Mouse (Mus musculus) erythroblast, embryonic 14.5 days (primary cell): ENCODE results near the gene Slamf1. TPM values are rescaled to one million over a fixed set of nuclear protein-coding genes. Genes with fewer than 3 reads are reported as not detected.
A peak's percentile ranks its signal among the peaks of the same experiment; 100 is the strongest.

Experiments
- H3K27me3 ChIP-seq: 2 replicates; pipeline ENCODE4 v1.6.1; 2012; ENCODE audit warnings: inconsistent platforms; ENCODE audit not compliant: control insufficient read depth
- H3K36me3 ChIP-seq: 2 replicates; pipeline ENCODE4 v1.6.1; 2012; ENCODE audit warnings: mild to moderate bottlenecking, inconsistent platforms; ENCODE audit not compliant: control insufficient read depth
- H3K4me1 ChIP-seq: 2 replicates; pipeline ENCODE4 v1.6.1; 2012; ENCODE audit warnings: inconsistent platforms; ENCODE audit not compliant: control insufficient read depth
- H3K4me3 ChIP-seq: replicated peaks from 2 replicates; pipeline ENCODE3; 2012; ENCODE audit warnings: moderate library complexity, mild to moderate bottlenecking, inconsistent platforms
- H3K9me3 ChIP-seq: 2 replicates; pipeline ENCODE4 v1.6.1; 2012; ENCODE audit warnings: low read length, inconsistent platforms, mixed read lengths; ENCODE audit not compliant: control insufficient read depth
- GATA1 ChIP-seq: IDR thresholded peaks from 2 replicates; pipeline ENCODE4 v1.6.1; 2012; ENCODE audit warnings: low read length, inconsistent platforms, mixed read lengths
- TAL1 ChIP-seq: IDR thresholded peaks from 3 replicates; pipeline ENCODE4 v1.6.1; 2012; ENCODE audit warnings: low read length, inconsistent platforms, mixed read lengths
- polyA plus RNA-seq: library from polyadenylated mRNA; stranded (reverse); fragments of >175 nt; gene quantifications from 2 replicates; pipeline ENCODE4 v1.2.3, GENCODE M21; 2012

Gene Slamf1
- polyA plus RNA-seq, 1 experiment = 0.01 TPM

DNA sequence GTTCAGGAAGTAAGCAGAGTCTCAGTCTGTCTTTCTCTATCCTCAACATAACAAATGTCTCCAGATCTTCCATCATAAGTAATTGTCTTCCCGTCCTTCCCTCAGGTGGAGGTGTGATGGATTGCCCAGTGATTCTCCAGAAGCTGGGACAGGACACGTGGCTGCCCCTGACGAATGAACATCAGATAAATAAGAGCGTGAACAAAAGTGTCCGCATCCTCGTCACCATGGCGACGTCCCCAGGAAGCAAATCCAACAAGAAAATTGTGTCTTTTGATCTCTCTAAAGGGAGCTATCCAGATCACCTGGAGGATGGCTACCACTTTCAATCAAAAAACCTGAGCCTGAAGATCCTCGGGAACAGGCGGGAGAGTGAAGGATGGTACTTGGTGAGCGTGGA is 7.8 kb downstream of the Slamf1 start:
- peaks cover 4% of the 10 kb centered on the region for H3K4me1 ChIP-seq

DNA sequence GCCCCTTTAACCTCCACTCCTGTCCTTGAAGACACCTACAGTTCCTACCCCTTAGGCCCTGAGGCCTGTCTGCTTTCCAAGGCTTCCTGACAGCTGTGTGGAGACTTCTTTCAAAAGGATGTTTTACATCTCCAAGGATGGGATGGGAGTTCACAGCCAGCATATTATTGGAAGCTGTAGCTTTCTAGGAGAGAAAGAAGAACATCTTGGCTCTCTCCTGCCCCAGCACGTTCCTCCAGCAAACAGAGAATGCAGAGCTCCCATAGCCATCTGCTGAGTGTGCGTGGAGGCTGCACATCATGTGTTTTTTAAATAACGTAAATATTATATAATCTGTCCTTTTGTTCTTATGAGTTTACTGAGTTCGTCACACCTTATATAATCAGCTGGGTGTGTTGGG is 8.9 kb downstream of the Slamf1 start:
- Histone ChIP-seq H3K36me3 (no peaks in the 10 kb centered on the region), H3K9me3 (no peaks in the 10 kb centered on the region), H3K4me3 (no peak overlapping the region), H3K4me1 (peaks cover 6% of the 10 kb centered on the region), H3K27me3 (no peaks in the 10 kb centered on the region)
- TF ChIP-seq GATA1 (no peak), TAL1 (no peak)

More for the DNA sequence above, 7.8 kb downstream of the Slamf1 start:
- Histone ChIP-seq H3K9me3 (no peaks in the 10 kb centered on the region), H3K27me3 (no peaks in the 10 kb centered on the region), H3K4me3 (no peak overlapping the region), H3K36me3 (no peaks in the 10 kb centered on the region)
- TF ChIP-seq GATA1 = no peak
- no peak for TF ChIP-seq TAL1

DNA sequence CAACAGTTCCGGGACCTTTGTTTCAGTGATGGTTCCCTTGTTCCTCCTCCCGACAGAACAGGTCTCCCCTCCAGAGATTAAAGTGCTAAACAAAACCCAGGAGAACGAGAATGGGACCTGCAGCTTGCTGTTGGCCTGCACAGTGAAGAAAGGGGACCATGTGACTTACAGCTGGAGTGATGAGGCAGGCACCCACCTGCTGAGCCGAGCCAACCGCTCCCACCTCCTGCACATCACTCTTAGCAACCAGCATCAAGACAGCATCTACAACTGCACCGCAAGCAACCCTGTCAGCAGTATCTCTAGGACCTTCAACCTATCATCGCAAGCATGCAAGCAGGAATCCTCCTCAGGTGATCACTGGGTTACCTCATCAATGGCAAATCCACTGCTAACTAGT is 10.1 kb downstream of the Slamf1 start:
- H3K4me3 ChIP-seq = no peak overlapping the region
- H3K4me1 ChIP-seq = peaks cover 14% of the 10 kb centered on the region
- no peaks in the 10 kb centered on the region for H3K36me3 ChIP-seq
- H3K9me3 ChIP-seq = no peaks in the 10 kb centered on the region
- TF ChIP-seq GATA1 (no peak), TAL1 (no peak)
- H3K27me3 ChIP-seq = no peaks in the 10 kb centered on the region

DNA sequence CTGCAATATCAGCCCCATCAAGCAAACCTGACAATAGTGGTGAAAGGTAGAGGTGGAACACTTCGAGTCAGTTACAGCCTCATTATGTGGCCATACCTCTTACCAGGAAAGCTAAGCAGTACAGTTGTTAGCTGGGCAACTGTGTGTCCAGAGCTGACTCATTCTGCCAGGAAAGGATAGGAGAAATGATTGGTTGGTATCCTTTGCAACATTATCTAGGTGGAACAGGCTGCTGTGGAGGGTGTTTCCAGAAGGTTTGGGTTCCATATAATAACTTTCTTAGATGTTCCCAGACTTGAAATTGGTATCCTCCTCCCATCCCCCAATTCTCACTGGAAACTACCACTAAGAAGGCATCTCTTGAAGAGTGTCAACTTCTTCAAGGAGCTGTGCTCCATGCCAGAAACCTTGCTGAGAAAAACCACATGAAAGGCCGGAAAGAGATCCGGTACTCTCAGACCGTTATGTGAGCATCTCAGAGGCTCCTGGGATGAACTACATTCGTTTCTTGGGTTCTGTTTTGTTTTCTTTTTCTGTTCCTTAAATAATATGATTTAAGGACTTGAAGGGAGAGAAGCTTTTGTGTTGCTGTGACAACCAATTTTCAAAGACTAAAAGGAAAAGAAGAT is 15.5 kb downstream of the Slamf1 start:
- H3K27me3 ChIP-seq = no peaks in the 10 kb centered on the region
- H3K9me3 ChIP-seq = no peaks in the 10 kb centered on the region
- peaks cover 25% of the 10 kb centered on the region for H3K4me1 ChIP-seq
- no peak overlapping the region for H3K4me3 ChIP-seq
- no peaks in the 10 kb centered on the region for H3K36me3 ChIP-seq
- TF ChIP-seq GATA1 (no peak), TAL1 (peak; percentile 30; the same call in 1 of the 3 replicates)

DNA sequence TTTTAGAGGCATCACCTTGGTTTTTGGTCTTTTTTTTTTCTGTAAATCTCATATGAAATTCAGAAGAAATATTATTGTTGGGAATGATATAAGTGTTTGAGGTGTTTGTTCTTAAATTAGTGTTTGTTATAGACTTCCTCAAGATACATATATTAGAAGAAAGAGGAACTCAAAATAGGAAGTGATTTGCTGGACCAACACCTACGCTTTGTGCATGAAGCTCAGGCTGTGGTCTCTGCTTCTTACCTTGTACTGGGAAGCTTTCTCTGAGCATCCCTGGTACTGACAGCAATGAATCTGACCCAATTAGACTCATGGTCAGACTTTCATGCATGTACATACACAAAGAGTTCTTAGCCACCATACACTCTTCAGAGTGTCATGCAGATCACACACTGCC is 18.9 kb downstream of the Slamf1 start:
- H3K27me3 ChIP-seq = no peaks in the 10 kb centered on the region
- peaks cover 39% of the 10 kb centered on the region for H3K4me1 ChIP-seq
- no peaks in the 10 kb centered on the region for H3K9me3 ChIP-seq
- TF ChIP-seq TAL1 (no peak), GATA1 (no peak)
- no peaks in the 10 kb centered on the region for H3K36me3 ChIP-seq
- H3K4me3 ChIP-seq = no peak overlapping the region

DNA sequence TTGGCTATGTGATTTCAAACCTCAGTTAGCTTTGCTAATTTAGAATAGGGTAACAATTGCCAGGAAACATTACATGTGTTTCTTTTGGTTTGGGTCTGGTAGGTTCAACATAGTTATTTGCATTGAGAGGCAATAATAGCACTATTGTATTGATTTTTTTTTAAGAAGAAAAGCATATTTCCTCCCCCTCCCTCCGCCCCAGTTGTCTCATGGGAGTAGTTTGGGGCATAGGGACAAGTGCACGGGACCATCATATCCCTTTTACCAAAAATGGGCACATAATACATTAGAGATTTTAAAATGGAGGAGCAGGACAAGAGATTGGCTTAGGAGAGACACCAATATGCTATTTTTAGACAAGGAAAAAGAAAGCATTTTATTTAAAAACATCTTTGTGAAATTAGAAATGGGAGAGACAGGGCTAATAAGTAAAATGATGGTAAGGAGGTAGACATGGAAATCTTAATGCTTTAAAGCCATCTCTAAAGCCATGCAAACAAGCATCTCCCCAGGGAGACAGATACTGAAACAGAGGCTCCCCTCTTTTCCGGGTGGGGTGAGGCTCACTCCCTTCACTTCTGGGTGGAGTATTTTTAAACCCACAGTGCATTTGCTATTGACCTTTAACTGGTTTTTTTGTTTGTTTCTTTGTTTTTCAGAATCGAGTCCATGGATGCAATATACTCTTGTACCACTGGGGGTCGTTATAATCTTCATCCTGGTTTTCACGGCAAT is 20.5 kb downstream of the Slamf1 start:
- H3K36me3 ChIP-seq = no peaks in the 10 kb centered on the region
- no peaks in the 10 kb centered on the region for H3K27me3 ChIP-seq
- no peak for TF ChIP-seq GATA1
- TF ChIP-seq TAL1 = no peak
- H3K9me3 ChIP-seq = no peaks in the 10 kb centered on the region
- no peak overlapping the region for H3K4me3 ChIP-seq
- H3K4me1 ChIP-seq = peaks cover 26% of the 10 kb centered on the region

DNA sequence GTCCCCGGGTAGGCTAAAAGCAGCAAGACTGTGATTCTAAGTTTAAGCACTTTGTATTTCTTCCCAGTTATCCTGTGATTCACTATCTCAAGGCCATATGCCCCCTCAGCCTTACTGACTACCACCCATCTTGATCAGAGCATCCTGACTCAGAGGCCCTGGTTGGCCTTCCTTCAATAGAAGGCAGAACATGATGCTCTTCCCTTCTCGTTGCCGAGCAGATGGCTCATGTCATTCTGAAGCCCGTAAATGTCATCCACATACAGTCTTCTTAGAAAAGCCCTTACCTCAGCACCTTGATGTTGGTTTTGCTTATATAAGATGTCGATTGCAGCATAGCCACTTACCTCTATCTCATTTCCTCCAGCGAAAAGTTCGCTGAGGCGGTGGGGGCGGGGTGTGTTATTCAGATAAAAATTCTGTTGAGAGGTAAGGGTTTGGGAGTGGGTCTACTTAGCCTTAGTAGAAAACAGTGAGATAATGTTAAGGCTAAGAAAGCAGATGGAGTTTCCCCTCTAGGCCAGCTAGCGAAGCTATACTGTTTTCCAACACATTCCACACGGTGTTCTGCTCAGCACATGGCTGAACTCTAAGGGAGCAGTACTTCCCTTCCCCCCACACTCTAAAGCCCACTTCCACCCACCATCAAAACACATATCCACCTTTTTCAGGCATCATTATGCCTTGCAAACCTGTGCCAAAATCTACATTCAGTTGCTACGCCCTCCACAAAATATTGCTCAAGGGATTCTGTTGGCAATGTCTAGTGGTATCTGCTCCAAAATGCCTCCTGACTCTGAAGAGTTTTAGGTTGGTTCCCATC is 21.7 kb downstream of the Slamf1 start:
- Histone ChIP-seq H3K9me3 (no peaks in the 10 kb centered on the region), H3K4me1 (peaks cover 17% of the 10 kb centered on the region), H3K36me3 (no peaks in the 10 kb centered on the region), H3K27me3 (no peaks in the 10 kb centered on the region), H3K4me3 (no peak overlapping the region)
- TF ChIP-seq TAL1 (no peak), GATA1 (no peak)

DNA sequence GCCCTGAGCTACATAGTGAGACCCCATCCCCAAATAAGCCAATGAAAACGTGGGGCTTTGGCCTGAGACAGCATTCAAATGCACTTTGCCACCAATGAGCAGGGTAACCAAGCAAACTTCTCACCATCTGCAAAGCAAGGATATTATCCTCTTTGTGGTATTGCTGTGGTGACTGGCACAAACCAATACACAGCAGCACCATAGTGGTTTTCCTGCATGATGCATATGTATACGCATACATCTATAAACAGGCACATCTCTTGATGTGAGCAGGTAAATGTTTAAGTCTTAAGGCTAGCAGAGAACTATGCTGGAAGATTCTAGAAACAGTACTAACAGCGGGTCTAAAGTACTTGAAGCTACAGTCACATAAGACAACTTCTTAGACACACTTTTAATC is 22.5 kb downstream of the Slamf1 start:
- Histone ChIP-seq H3K36me3 (no peaks in the 10 kb centered on the region), H3K9me3 (no peaks in the 10 kb centered on the region), H3K27me3 (no peaks in the 10 kb centered on the region), H3K4me3 (no peak overlapping the region), H3K4me1 (peaks cover 16% of the 10 kb centered on the region)
- no peak for TF ChIP-seq GATA1
- TF ChIP-seq TAL1 = no peak

DNA sequence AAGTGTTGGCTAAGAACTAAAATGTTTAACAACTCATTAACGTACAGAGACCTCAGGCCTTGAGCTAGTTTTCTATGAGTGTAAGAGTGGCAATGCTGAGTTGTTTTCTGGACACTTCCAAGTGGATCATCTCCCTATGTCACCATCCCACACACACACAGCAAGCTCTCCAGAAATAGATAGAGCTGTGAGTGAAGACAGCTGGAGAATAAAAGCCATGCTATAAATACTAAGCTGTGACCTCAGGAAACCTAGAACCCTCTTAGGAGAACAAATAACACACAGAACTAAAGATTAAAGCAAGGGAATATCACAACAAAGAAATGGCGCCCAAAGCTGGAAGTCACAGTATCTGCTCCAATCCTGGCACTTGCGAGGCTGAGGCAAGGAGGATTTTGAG is 24.6 kb downstream of the Slamf1 start:
- Histone ChIP-seq H3K27me3 (no peaks in the 10 kb centered on the region), H3K36me3 (no peaks in the 10 kb centered on the region), H3K4me1 (peaks cover 19% of the 10 kb centered on the region), H3K4me3 (no peak overlapping the region), H3K9me3 (no peaks in the 10 kb centered on the region)
- TF ChIP-seq GATA1 (no peak), TAL1 (no peak)
